Mouse (Mus musculus) heart, embryonic 13.5 days (tissue): ENCODE measurements at regions not wholly inside any gene's neighbourhood (a gene's known extent, or its start where the extent isn't known, plus 50 kb on each side); places are given as distances from the start of the nearest gene placed in this dataset.

Source experiments
- ATAC-seq: fragments of 200-750 bp; cut with Nextera tagmentation; 2 replicates; pipeline ENCODE4 v1.8.0; 2017; ENCODE audit warnings: moderate TSS enrichment; ENCODE audit not compliant: insufficient number of reproducible peaks, low FRiP score, low TSS enrichment; ENCODE audit errors: extremely low read depth
- H3K27ac ChIP-seq: fragments of 300-500 bp; sonication (generic); replicated peaks from 2 replicates; pipeline ENCODE4 v1.5.1; 2015; ENCODE audit warnings: moderate library complexity, mild to moderate bottlenecking, inconsistent platforms
- H3K27me3 ChIP-seq: fragments of 300-500 bp; sonication (generic); replicated peaks from 2 replicates; pipeline ENCODE4 v1.6.1; 2015; ENCODE audit warnings: mild to moderate bottlenecking, inconsistent platforms
- H3K36me3 ChIP-seq: fragments of 300-500 bp; sonication (generic); 2 replicates; pipeline ENCODE4 v1.6.1; 2015; ENCODE audit warnings: mild to moderate bottlenecking, inconsistent platforms
- H3K4me1 ChIP-seq: fragments of 300-500 bp; sonication (generic); 2 replicates; pipeline ENCODE4 v1.6.1; 2015; ENCODE audit warnings: inconsistent platforms
- H3K4me2 ChIP-seq: fragments of 300-500 bp; sonication (generic); 2 replicates; pipeline ENCODE4 v1.6.1; 2015; ENCODE audit warnings: inconsistent platforms, mild to moderate bottlenecking, moderate library complexity
- H3K4me3 ChIP-seq: fragments of 300-500 bp; sonication (generic); 2 replicates; pipeline ENCODE4 v1.5.1; 2015; ENCODE audit warnings: moderate library complexity, mild to moderate bottlenecking, inconsistent platforms
- H3K9ac ChIP-seq: fragments of 300-500 bp; sonication (generic); 2 replicates; pipeline ENCODE4 v1.6.1; 2015; ENCODE audit warnings: inconsistent platforms, mild to moderate bottlenecking, moderate library complexity
- H3K9me3 ChIP-seq: fragments of 300-500 bp; sonication (generic); 2 replicates; pipeline ENCODE4 v1.6.1; 2016; ENCODE audit warnings: inconsistent platforms
- WGBS: fragments of 180-500 bp; shearing (Covaris S2); methylation state at CpG from one replicate; pipeline ENCODE4 v1.1.7; 2015; ENCODE audit warnings: mixed read lengths; 5-methylcytosine and 5-hydroxymethylcytosine counted together

DNA sequence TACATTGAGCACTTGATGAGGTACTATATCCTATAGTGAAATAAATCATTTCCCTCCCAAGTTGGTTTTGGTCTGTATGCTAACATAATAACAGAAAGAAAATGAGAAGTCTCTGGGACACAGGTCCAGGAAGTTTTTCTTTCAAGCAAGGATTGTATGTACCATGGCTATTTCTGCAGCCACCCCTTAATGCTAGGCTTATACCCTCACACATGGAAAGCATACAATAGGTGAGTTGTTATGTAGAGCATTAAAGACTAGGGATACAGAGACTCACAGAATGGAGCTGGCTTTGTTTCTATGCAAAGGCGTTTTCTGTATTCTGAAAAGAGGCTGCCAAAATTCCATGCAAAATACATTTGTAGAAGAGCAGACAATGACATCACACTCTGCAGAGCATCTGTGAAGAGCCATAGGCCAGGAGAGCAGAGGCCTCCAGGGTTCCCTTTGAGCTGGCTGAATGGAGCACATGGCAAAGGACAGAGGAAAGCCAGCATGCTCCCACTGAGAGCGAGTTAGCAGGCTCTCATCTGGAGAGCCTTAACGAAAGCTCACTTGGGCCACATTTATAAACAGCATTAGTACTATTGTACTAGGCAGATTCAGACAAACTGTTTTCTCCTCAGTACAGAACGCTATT lies 262.0 kb upstream of the Sgcd start:
- 69% methylated on average over 4 of the region's 4 CpGs for WGBS
- ATAC-seq: no peak
- Histone ChIP-seq H3K36me3 (no peaks in the 10 kb centered on the region), H3K4me1 (peaks cover 6% of the 10 kb centered on the region), H3K9ac (no peak overlapping the region), H3K4me3 (no peak overlapping the region), H3K4me2 (no peak overlapping the region), H3K27me3 (no peaks in the 10 kb centered on the region), H3K9me3 (no peaks in the 10 kb centered on the region), H3K27ac (no peak overlapping the region)

DNA sequence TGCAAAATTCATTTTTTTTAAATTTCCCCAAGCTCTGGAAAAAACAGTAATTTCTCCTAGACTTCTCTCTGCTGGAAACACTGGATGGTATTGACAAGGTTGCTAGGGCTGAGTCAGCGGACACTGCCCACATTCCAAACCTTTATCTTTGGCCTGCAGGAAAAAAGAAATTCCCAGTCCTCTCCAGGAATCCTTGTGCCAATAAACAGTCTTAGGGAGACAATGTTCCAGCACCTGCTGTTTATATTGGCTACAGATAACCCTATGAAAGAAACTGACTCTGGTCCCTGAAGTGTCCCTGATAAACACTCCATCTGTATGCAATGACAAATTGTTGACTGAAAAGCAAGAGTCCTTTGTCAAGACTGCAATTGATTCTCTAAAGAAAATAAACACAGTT lies 260.5 kb upstream of the Sgcd start:
- WGBS: 19% methylated on average over 1 of the region's 1 CpGs
- Histone ChIP-seq H3K4me3 (no peak overlapping the region), H3K27me3 (no peaks in the 10 kb centered on the region), H3K9ac (no peak overlapping the region), H3K9me3 (no peaks in the 10 kb centered on the region), H3K36me3 (no peaks in the 10 kb centered on the region), H3K27ac (no peak overlapping the region), H3K4me1 (peaks cover 6% of the 10 kb centered on the region), H3K4me2 (no peak overlapping the region)
- ATAC-seq: no peak

- Histone ChIP-seq H3K9me3 (no peaks in the 10 kb centered on the region), H3K9ac (no peak overlapping the region), H3K4me2 (no peak overlapping the region), H3K4me3 (no peak overlapping the region), H3K27me3 (no peaks in the 10 kb centered on the region), H3K36me3 (no peaks in the 10 kb centered on the region), H3K27ac (no peak overlapping the region), H3K4me1 (no peaks in the 10 kb centered on the region)
- no peak for ATAC-seq
- WGBS: 77% methylated on average over 4 of the region's 4 CpGs
These were observed 232.4 kb upstream of the Sgcd start for GRCm38 (mm10) chr11:48221156-48221555.

- no peak for ATAC-seq
- H3K4me2 ChIP-seq: no peak overlapping the region
- no peak overlapping the region for H3K9ac ChIP-seq
- H3K27me3 ChIP-seq: no peaks in the 10 kb centered on the region
- no peaks in the 10 kb centered on the region for H3K9me3 ChIP-seq
- 41% methylated on average over 1 of the region's 1 CpGs for WGBS
- no peak overlapping the region for H3K27ac ChIP-seq
- H3K36me3 ChIP-seq: no peaks in the 10 kb centered on the region
- no peaks in the 10 kb centered on the region for H3K4me1 ChIP-seq
- no peak overlapping the region for H3K4me3 ChIP-seq
These were observed 230.4 kb upstream of the Sgcd start for GRCm38 (mm10) chr11:48219157-48219556.

- H3K4me2 ChIP-seq: no peak overlapping the region
- no peaks in the 10 kb centered on the region for H3K4me1 ChIP-seq
- H3K27ac ChIP-seq: no peak overlapping the region
- H3K9me3 ChIP-seq: no peaks in the 10 kb centered on the region
- H3K36me3 ChIP-seq: no peaks in the 10 kb centered on the region
- no peak overlapping the region for H3K4me3 ChIP-seq
- 57% methylated on average over 2 of the region's 2 CpGs for WGBS
- no peaks in the 10 kb centered on the region for H3K27me3 ChIP-seq
- ATAC-seq: no peak
- no peak overlapping the region for H3K9ac ChIP-seq
These were observed 228.0 kb upstream of the Sgcd start for GRCm38 (mm10) chr11:48216762-48217161.

GRCm38 (mm10) chr11:48186604-48187003 lies 197.8 kb upstream of the Sgcd start:
- WGBS: 64% methylated on average over 4 of the region's 4 CpGs
- Histone ChIP-seq H3K4me3 (no peak overlapping the region), H3K27ac (no peak overlapping the region), H3K4me1 (no peaks in the 10 kb centered on the region), H3K27me3 (no peaks in the 10 kb centered on the region), H3K4me2 (no peak overlapping the region), H3K36me3 (no peaks in the 10 kb centered on the region), H3K9ac (no peak overlapping the region), H3K9me3 (no peaks in the 10 kb centered on the region)
- ATAC-seq: no peak

DNA sequence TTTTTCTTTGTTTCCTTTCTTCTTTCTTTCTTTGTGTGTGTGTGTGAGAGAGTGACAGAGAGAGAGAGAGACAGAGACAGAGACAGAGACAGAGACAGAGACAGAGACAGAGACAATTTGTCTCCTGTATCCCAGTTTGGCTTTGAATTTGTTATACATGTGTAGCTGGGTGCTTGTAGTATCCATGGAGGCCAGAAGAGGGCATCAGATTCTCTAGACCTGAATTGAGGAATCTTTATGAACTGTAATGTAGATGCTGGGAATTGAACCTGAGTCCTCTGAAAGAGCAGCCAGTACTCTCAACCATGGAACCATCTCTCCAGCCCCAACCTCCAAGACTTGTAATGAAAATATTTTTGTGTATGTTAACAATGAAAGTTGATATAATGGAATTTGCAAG lies 190.2 kb upstream of the Sgcd start:
- Histone ChIP-seq H3K4me3 (no peak overlapping the region), H3K36me3 (no peaks in the 10 kb centered on the region), H3K27me3 (no peaks in the 10 kb centered on the region), H3K9me3 (no peaks in the 10 kb centered on the region), H3K27ac (no peak overlapping the region), H3K9ac (no peak overlapping the region), H3K4me2 (no peak overlapping the region), H3K4me1 (no peaks in the 10 kb centered on the region)
- no peak for ATAC-seq

DNA sequence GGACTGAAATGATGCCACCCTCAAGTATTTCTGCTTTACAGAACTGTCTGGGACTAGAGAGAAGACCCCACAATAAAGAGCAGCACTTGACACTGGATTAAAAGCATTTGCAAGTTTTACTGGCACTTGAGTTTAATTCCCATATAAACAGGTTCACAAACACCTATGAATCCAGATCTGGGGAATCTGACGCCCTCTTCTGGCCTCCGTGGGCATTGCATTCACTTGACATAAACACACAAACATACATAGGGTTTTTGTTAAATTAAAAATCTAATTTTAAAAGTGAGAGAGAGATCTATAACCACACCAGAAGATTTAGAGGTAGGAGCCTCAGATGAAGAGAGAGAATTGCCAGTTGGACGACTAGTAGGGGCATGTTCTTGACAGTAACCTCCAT lies 189.4 kb upstream of the Sgcd start:
- Histone ChIP-seq H3K9ac (no peak overlapping the region), H3K4me3 (no peak overlapping the region), H3K27me3 (no peaks in the 10 kb centered on the region), H3K9me3 (no peaks in the 10 kb centered on the region), H3K27ac (no peak overlapping the region), H3K36me3 (no peaks in the 10 kb centered on the region), H3K4me1 (no peaks in the 10 kb centered on the region), H3K4me2 (no peak overlapping the region)
- ATAC-seq: no peak
- WGBS: 30% methylated on average over 3 of the region's 3 CpGs

GRCm38 (mm10) chr11:48176451-48176850 lies 187.7 kb upstream of the Sgcd start:
- Histone ChIP-seq H3K4me1 (no peaks in the 10 kb centered on the region), H3K4me2 (no peak overlapping the region), H3K9me3 (no peaks in the 10 kb centered on the region), H3K36me3 (no peaks in the 10 kb centered on the region), H3K9ac (no peak overlapping the region), H3K4me3 (no peak overlapping the region), H3K27me3 (no peaks in the 10 kb centered on the region), H3K27ac (no peak overlapping the region)
- no peak for ATAC-seq
- 53% methylated on average over 4 of the region's 4 CpGs for WGBS

- no peak overlapping the region for H3K4me2 ChIP-seq
These were observed 163.4 kb upstream of the Sgcd start for GRCm38 (mm10) chr11:48152219-48152618.

GRCm38 (mm10) chr11:48133335-48133734 lies 144.6 kb upstream of the Sgcd start:
- Histone ChIP-seq H3K27me3 (no peaks in the 10 kb centered on the region), H3K4me2 (no peak overlapping the region), H3K4me3 (no peak overlapping the region), H3K27ac (no peak overlapping the region), H3K9ac (no peak overlapping the region), H3K4me1 (no peaks in the 10 kb centered on the region), H3K9me3 (no peaks in the 10 kb centered on the region), H3K36me3 (no peaks in the 10 kb centered on the region)
- no peak for ATAC-seq

More at GRCm38 (mm10) chr11:48152219-48152618, 163.4 kb upstream of the Sgcd start:
- Histone ChIP-seq H3K4me3 (no peak overlapping the region), H3K4me1 (no peaks in the 10 kb centered on the region), H3K36me3 (no peaks in the 10 kb centered on the region), H3K9ac (no peak overlapping the region), H3K27ac (no peak overlapping the region), H3K9me3 (no peaks in the 10 kb centered on the region), H3K27me3 (no peaks in the 10 kb centered on the region)
- ATAC-seq: no peak
- 76% methylated on average over 6 of the region's 6 CpGs for WGBS

DNA sequence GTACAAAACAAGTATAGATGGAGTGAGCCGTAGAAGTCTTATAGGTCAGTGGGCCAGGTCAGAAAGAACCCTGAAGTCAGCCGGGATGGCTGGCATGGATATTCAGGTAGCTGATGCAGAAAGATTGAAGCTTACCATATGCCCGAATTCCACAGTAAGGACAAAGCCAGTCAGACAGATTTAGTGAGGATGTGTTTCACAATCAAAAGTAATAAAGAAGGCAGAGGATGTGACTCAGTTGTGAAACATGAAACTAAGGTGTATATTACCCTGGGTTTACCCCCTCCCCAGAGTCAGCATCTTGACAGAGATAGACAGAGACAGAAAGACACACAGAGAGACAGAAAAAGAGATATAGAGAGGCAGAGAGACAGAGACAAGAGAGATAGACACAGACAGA lies 109.3 kb upstream of the Sgcd start:
- no peak overlapping the region for H3K27ac ChIP-seq
- H3K9me3 ChIP-seq: no peaks in the 10 kb centered on the region
- no peak for ATAC-seq
- no peaks in the 10 kb centered on the region for H3K36me3 ChIP-seq
- no peak overlapping the region for H3K4me2 ChIP-seq
- WGBS: 81% methylated on average over 3 of the region's 3 CpGs
- no peak overlapping the region for H3K9ac ChIP-seq
- no peaks in the 10 kb centered on the region for H3K4me1 ChIP-seq
- H3K27me3 ChIP-seq: no peaks in the 10 kb centered on the region
- no peak overlapping the region for H3K4me3 ChIP-seq
